Mouse (Mus musculus) ovary, postnatal 14 days (tissue): ENCODE data around the gene Ccl17.
"Not testable (repeated sequence)": the region's sequence is repeated elsewhere in the genome, so short reads cannot be mapped to it uniquely, and the experiment has no call there.

Experiments
- DNase-seq: peaks from one replicate; pipeline ENCODE4 v3.0.0; 2022; ENCODE audit warnings: low spot score

The Ccl17 gene

GRCm38 (mm10) chr8:94826210-94826609 is 16.0 kb downstream of the Ccl17 start:
- DNase-seq = no peak

GRCm38 (mm10) chr8:94828284-94828683 is 18.0 kb downstream of the Ccl17 start:
- no peak for DNase-seq

DNA sequence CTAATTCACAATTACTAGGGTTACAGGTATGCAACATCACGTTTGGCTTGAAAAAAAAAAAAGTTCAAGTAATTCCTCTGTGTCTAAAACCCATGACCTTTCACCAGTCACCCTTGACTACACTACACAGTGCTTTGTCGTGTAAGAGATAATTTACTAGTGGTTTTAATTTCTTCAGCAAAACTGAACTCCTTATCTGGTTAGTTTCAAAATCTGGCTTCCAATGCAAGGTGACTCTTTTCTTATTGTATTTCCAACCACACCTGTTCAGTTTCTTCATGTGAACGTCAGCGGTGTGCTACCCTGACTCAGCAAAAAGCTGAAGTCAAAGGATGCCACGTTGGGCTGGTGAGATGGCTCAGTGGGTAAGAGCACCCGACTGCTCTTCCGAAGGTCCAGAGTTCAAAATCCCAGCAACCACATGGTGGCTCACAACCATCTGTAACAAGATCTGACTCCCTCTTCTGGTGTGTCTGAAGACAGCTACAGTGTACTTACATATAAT is 23.7 kb downstream of the Ccl17 start:
- DNase-seq = not testable (repeated sequence)

GRCm38 (mm10) chr8:94835751-94836150 is 25.5 kb downstream of the Ccl17 start:
- not testable (repeated sequence) for DNase-seq

DNA sequence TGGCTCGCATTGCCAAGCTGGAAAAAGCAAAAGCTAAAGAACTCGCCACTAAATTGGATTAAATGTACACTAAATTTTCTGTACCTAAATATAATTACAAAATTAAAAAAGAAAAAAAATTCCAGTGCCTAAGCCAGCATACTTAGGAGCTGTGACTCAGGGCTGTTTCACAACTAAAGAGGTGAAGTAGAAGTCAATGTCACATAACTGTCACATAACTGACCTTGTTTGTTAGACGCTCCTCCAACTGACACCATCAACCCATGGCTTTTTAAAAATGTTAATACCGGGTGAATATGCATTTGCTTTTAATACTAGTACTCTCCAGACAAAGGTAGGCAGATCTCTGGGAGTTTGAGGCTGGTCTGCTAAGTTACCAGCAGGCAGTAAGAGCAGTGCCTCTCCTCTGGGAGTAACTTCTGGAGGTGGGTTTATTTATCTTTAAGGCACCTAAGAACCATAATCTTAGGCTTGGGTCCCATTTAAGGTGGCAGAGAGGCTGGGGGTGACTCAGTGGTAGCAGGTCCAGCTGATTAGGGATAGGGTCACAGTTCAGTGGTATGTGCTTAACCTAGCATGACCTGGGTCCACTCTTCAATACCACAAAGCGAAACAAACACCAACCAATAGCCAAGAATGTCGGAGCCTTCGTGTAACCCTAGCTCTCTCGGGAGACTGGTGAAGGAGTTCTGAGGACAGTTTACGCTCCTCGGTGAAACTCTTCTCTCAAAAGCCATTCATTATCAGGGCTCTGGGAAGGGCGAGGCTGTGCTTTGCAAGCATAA is 26.4 kb downstream of the Ccl17 start:
- DNase-seq = no peak

DNA sequence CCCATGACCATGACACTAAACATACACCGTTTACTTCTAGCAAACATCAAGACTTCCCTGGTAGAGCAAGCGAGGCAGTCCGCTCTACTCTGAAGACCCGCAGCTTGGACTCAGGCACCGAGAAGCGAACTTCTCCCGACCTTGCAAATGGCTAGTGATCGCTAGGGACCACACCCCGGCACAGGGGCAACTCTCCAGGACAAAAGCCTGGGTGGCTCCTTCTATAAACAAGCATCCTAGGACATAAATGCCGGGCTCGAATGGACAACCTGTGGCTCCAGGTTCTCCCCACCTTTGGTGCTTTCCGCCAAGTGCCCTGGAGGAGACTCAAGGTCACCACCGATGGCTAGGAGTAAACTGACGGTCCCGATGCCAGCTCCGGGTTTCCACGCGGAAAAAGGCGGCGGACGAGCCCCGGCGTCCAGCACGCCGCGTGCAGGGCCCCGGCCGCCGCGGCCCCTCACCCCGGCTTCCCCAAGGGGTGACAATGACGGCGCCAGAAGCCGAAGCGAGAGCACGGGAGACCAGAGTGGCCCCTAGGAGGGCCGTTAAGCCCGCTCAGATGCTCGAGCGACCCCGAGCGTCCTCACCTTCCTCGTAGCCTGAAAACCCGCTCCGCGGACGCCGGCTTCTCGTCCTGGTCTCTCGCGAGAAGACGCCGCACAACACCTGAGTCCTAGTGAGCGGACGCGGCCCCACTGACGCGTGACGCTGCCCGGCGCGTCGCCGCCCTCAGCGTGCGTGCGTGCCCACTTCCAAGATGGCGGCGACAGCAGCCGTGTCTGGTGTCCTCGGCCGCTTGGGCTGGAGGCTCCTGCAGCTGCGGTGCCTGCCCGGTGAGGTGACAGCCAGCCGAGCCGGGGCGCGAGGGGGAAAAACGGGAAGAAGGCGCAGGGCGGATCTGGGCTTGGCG is 27.7 kb downstream of the Ccl17 start, which contains the start of the genes Coq9 and Ciapin1:
TSS of gene Coq9 (plus strand) at position 660 of the 913 bp plus-strand sequence.
TSS of gene Ciapin1 (minus strand) at position 697 of the 913 bp plus-strand sequence.
- DNase-seq = peak; percentile 90

- peak; percentile 56 for DNase-seq
Measured at GRCm38 (mm10) chr8:94838600-94838999, 28.3 kb downstream of the Ccl17 start.

- DNase-seq = no peak
Measured at GRCm38 (mm10) chr8:94841183-94841582, 30.9 kb downstream of the Ccl17 start.

DNA sequence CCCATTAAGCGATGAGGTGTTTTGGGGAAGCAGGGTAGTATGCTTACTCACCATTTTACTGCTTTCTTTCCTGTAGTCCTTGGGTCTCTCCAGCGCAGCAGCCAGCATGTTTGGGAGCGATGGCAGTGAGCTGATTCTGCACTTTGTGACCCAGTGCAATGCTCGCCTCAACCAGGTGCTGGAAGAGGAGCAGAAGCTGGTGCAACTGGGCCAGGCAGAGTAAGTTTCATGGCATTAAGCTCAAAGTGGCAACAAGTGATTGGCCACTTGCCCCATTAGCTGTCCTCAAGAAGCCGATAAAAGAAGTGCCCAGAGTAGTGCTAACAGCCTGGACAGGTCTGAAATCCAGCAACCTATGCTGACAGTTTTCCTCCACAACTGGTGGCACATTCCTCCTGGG is 39.8 kb downstream of the Ccl17 start:
- DNase-seq = no peak

DNA sequence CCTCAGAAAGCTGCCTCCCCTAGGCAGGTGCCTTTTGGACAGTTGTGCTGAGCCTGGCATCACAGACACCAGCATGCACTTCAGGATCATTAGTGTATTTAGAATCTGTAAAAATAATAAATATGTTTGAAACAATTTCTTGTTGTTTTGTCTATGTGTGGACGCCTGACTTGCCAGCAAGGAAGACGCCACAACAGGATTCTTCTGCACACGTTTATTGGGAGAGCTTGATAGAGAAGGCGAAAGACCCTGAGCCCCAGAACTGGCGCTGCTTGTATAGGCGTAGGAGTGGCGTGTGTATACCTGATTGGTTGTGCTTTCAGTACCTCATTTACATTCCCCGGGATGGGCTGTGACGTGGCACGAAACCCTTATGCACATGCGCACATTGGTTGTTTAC is 44.5 kb downstream of the Ccl17 start:
- not testable (repeated sequence) for DNase-seq

DNA sequence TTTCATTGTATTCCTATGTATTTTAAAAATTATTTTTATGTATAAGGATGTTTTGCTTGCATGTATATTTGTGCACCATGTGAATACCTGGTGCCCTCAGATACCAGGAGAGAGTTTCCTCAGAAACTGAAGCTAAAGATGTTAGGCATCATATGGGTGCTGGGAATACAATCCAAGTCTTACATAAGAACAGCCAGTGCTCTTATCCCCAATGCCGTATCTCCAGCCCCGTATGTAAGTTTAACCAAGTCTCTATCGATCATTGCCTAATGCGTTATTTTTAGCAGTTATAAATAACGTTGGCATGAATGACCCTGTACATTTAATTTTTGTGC is 46.7 kb downstream of the Ccl17 start:
- DNase-seq = no peak

DNA sequence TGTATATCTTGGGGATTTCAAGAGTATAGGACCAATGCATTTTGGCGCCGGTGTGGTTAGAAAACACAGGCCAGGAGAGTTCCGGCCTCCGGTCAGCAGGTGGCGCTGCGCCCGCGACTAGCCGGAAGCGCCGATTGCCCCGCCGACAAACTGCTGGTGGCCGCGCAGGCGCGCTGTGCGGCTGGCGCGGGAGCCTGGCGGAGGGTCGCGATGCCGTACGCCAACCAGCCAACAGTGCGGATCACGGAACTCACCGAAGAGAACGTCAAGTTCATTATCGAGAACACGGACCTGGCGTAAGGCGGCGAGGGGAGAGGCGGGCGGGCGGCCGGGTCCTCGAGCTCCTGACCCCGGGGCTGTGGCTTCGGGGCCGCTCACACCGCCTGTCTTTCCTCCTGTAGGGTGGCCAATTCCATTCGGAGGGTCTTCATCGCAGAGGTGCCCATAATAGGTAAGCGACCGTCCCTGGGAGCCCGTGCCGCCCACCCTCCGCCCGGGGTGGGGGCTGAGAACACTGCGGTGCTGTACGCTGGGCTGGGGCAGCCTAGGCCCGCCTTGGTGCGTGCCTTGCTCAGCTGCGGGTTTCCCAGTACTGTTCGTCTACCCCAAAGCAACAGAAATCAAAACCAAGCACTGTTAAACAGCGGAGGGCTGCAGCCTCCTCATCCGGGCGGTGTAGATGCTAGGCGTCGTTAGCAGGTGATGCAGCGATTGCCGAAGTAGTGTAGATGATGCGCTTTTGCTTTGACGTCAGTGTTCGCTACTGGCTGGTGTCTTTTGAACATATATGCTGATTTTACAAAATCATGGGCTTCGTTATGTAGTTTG is 47.3 kb downstream of the Ccl17 start, which contains the start of gene Polr2c:
TSS of gene Polr2c (plus strand) at position 105 of the 828 bp plus-strand sequence.
- peak; percentile 94 for DNase-seq

GRCm38 (mm10) chr8:94861352-94861910 is 51.2 kb downstream of the Ccl17 start:
- DNase-seq = no peak
